Mouse (Mus musculus) left cerebral cortex, adult 2 months (tissue): Measurements from ENCODE around the gene Smad3. TPM values are rescaled to one million over a fixed set of nuclear protein-coding genes. Genes with fewer than 3 reads are reported as not detected.
A peak's percentile ranks its signal among the peaks of the same experiment; 100 is the strongest.

ENCODE experiments used
- DNase-seq, 2 experiments: peaks; one replicate each; pipeline ENCODE4 v3.0.0; 2021 to 2022; ENCODE audit warnings: low spot score in 2 of 2, mixed read lengths in 1 of 2; ENCODE audit errors: extremely low spot score in 1 of 2
- H3K27ac ChIP-seq: fragments of 200-600 bp; 2 replicates; pipeline ENCODE4 v1.8.1; 2022
- H3K4me3 ChIP-seq: fragments of 200-600 bp; 2 replicates; pipeline ENCODE4 v1.8.1; 2022
- CTCF ChIP-seq: fragments of 200-600 bp; IDR thresholded peaks from 2 replicates; pipeline ENCODE4 v1.8.1; 2022; ENCODE audit warnings: antibody characterized with exemption, mild to moderate bottlenecking, moderate library complexity
- intact Hi-C: fragments of 180-260 bp; cut with DNase I; formaldehyde crosslinking; loops from one replicate; pipeline ENCODE4 v1.15.1; 2025
- long read RNA-seq, 2 experiments: library from polyadenylated mRNA; stranded (forward); transcript quantifications; one replicate each; pipeline ENCODE4 v2.0.0; 2021; ENCODE audit warnings: borderline mapping rate in 2 of 2
- total RNA-seq, 2 experiments: library from RNA; stranded (reverse); gene quantifications; 2 replicates each; pipeline ENCODE4 v1.2.3; 2021

Gene Smad3
- total RNA-seq: 10 to 100 TPM; 60.0 to 69.0 TPM
- long read RNA-seq, experiment 1, full-length matches to known transcripts: 7 of 66 reads
- long read RNA-seq, experiment 1, partial matches to known transcripts: 0 of 66 reads
- long read RNA-seq, experiment 1, other reads (novel, unspliced or antisense): 59 of 66 reads
- long read RNA-seq, experiment 2, full-length matches to known transcripts: 7 of 36 reads
- long read RNA-seq, experiment 2, partial matches to known transcripts: 0 of 36 reads
- long read RNA-seq, experiment 2, other reads (novel, unspliced or antisense): 29 of 36 reads

DNA sequence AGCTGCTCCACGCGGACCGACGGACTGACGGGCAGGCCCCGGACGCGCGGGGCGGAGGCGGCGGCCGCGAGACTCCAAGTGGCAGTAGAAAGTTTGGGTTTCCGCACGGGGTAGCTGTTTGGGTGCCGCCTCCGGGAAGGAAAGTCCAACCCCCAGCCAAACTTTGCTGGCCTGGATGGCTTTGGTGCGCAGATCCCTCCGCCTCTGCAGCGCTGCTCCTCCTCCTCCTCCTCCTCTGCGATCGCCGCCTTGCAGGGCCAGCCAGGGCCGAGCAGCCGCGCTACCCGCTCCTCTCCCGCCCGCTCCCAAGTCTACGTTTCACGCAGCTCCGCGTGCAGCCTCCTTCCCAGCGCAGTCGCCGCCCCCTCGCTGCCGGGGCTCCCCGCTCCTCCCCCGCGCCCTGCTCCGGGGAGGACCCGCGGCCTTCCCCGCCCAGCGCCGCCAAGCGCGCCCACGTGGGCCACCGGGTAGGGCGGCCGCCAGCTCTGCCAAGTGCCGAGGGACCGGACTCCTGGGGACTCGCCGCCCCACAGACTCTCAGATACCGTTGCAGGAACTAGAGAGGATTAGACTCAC lies at the start of gene Smad3:
TSS of gene Smad3 (minus strand) at position 130 of the 576 bp plus-strand sequence.
- H3K27ac ChIP-seq: peak within 1 kb of the TSS; percentile 95
- intact Hi-C loops: loop anchor here (1.0 to 5.0 kb wide), 6 partner anchors 22 to 626 kb away; no protein-coding TSS in a partner anchor
- peak; percentile 89 to 92 for DNase-seq
- no peak; the same call in 1 of the 2 replicates for TF ChIP-seq CTCF
- H3K4me3 ChIP-seq: peak within 1 kb of the TSS; percentile 92

- H3K27ac ChIP-seq: no peak overlapping the region
- DNase-seq: no peak
- intact Hi-C loops: no loop called here
- H3K4me3 ChIP-seq: no peak overlapping the region
- TF ChIP-seq CTCF: no peak
Measured at GRCm38 (mm10) chr9:63804847-63805246, 47.1 kb upstream of the Smad3 start.

GRCm38 (mm10) chr9:63803181-63803591 lies 45.4 kb upstream of the Smad3 start:
- intact Hi-C loops: no loop called here
- no peak for DNase-seq

GRCm38 (mm10) chr9:63802504-63802903 lies 44.7 kb upstream of the Smad3 start:
- Histone ChIP-seq H3K4me3 (no peak overlapping the region), H3K27ac (peak overlapping the region; percentile 57)
- peak in 1 of 2 experiments; percentile 27 for DNase-seq
- TF ChIP-seq CTCF: no peak
- intact Hi-C loops: no loop called here

More at GRCm38 (mm10) chr9:63803181-63803591, 45.4 kb upstream of the Smad3 start:
- no peak overlapping the region for H3K27ac ChIP-seq
- no peak for TF ChIP-seq CTCF
- no peak overlapping the region for H3K4me3 ChIP-seq

DNA sequence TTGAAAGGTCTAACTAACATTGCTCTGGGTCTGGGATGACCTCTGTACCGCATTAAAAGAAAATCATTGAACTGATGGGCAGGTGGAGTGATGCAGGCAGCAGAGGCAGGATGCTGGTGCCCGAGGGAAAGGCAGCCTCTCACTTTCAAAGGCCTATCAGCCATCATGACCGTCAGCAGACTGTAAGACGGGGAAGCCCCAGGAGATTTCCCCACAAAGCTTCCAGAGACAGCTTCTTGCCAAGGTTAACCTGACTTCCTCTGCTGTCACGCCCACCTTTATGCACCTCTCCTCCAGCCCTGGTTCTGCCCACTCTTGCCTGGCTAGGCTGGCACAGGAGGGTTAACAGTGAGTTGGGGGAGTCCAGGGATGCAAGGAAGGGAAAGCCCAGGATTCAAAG lies 44.3 kb upstream of the Smad3 start:
- no peak for DNase-seq
- intact Hi-C loops: no loop called here
- TF ChIP-seq CTCF: no peak
- no peak overlapping the region for H3K4me3 ChIP-seq
- peak overlapping the region; percentile 57 for H3K27ac ChIP-seq

DNA sequence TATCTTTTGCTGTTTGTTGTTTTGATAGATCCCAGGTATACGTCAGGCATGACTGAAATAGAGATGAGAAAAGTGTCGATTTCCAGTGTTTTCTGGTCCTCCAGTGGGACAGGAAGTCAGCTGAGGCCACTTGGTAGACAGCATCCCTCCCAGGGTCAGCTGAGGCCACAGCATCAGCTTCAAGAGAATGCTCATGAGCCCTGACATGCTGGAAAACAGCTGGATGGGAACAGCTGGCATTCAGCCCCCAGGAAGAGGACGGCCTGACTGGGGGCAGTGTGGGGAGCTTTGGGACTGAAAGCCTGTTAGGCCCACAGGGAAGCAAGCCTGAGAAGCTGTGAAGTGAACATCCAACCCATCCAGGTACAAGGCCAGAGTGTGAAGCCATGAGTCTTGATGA lies 38.6 kb upstream of the Smad3 start:
- intact Hi-C loops: no loop called here
- no peak for DNase-seq
- Histone ChIP-seq H3K27ac (no peak overlapping the region), H3K4me3 (no peak overlapping the region)
- no peak for TF ChIP-seq CTCF

GRCm38 (mm10) chr9:63793731-63794495 lies 36.1 kb upstream of the Smad3 start:
- DNase-seq: peak; percentile 80 to 84
- TF ChIP-seq CTCF: no peak
- H3K27ac ChIP-seq: peak overlapping the region; percentile 90
- no peak overlapping the region for H3K4me3 ChIP-seq
- intact Hi-C loops: loop anchor here (1.0 kb wide), 1 partner anchor 14 kb away; no protein-coding TSS in a partner anchor

DNA sequence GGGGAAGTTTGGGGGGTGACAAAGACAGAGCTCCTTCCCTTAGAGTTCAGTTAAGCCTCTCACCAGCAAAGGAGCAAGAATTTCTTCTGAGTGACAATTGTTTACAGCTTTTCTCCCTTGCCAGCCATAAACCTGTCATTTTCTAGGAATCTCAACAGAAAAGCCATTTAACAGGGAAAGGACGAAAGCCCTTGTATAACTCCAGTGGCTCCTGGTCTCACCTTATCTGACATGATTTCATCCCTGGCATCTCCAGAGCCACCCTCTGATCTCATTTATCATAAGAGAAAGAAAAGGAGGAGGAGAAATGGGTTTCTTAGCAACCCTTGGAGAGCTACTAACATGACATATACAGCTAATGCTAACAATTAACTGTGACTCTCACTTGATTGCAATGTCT lies 33.9 kb upstream of the Smad3 start:
- intact Hi-C loops: no loop called here
- no peak overlapping the region for H3K4me3 ChIP-seq
- peak overlapping the region; percentile 86 for H3K27ac ChIP-seq
- TF ChIP-seq CTCF: no peak
- no peak for DNase-seq

GRCm38 (mm10) chr9:63791275-63791674 lies 33.5 kb upstream of the Smad3 start:
- TF ChIP-seq CTCF: no peak
- intact Hi-C loops: no loop called here
- DNase-seq: no peak
- Histone ChIP-seq H3K27ac (peak overlapping the region; percentile 86), H3K4me3 (no peak overlapping the region)

DNA sequence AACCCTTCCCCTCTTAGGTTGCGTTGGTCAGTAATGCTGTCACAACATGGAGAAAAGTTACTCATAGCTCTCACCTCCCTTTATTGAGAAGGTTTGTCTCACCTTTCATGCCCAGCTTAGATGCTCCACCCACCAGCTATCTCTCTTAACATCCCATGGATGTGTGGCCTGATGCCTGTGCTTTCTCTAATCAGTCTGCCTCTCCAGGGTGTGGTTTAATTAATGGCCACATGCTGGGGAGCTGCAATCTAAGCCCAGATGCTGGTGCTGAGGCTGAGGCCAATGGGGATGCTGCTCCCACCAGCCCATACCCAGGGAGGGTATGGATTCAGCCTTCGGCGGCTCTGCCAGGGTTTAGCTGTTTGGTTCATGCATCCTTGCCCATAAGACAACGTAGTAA lies 32.4 kb upstream of the Smad3 start:
- TF ChIP-seq CTCF: no peak
- intact Hi-C loops: no loop called here
- no peak overlapping the region for H3K4me3 ChIP-seq

GRCm38 (mm10) chr9:63789386-63789785 lies 31.6 kb upstream of the Smad3 start:
- no peak for TF ChIP-seq CTCF
- no peak for DNase-seq
- intact Hi-C loops: no loop called here
- Histone ChIP-seq H3K27ac (no peak overlapping the region), H3K4me3 (no peak overlapping the region)

More for the DNA sequence above, 32.4 kb upstream of the Smad3 start:
- no peak for DNase-seq
- H3K27ac ChIP-seq: no peak overlapping the region

GRCm38 (mm10) chr9:63787606-63788005 lies 29.8 kb upstream of the Smad3 start:
- DNase-seq: no peak
- intact Hi-C loops: no loop called here
- no peak for TF ChIP-seq CTCF
- peak overlapping the region; percentile 44; the same call in 1 of the 2 replicates for H3K27ac ChIP-seq
- no peak overlapping the region for H3K4me3 ChIP-seq
